Mouse (Mus musculus): Measurements from ENCODE around the gene Tal1.

GRCm38 (mm10) chr4:115083031-115083430, 26.8 kb downstream of the Tal1 start:
- TF ChIP-seq EP300 (IDR thresholded peaks at IDR 0.05): no peak
- no peak for TF ChIP-seq CTCF (IDR thresholded peaks at IDR 0.05)
